Mouse (Mus musculus): ENCODE data around the gene Gdf5. TPM values are rescaled to one million over a fixed set of nuclear protein-coding genes. Genes with fewer than 3 reads are reported as not detected.

The Gdf5 gene
- polyA plus RNA-seq, 1 experiment from 2014 or later = 2.4 TPM

Other genes starting within 250 kb of the Gdf5 start
- 35.1 and 38.6 TPM in 2 replicates for gene Edem2, start 215.9 kb downstream of the Gdf5 start, polyA plus RNA-seq (2015; fragmentation: Nextera tagmentation; extraction: Ambion mirVana)
- gene Gm17581, start 209.5 kb downstream of the Gdf5 start, polyA plus RNA-seq (2015; fragmentation: Nextera tagmentation; extraction: Ambion mirVana) = not detected in 2 replicates
- gene Procr, start 194.2 kb downstream of the Gdf5 start, polyA plus RNA-seq (2015; fragmentation: Nextera tagmentation; extraction: Ambion mirVana) = 1.6 and 2.0 TPM in 2 replicates
- 5.1 and 5.8 TPM in 2 replicates for gene Mmp24, start 170.0 kb downstream of the Gdf5 start, polyA plus RNA-seq (2015; fragmentation: Nextera tagmentation; extraction: Ambion mirVana)
- gene BC029722, start 125.9 kb downstream of the Gdf5 start, polyA plus RNA-seq (2015; fragmentation: Nextera tagmentation; extraction: Ambion mirVana) = 19.4 and 20.3 TPM in 2 replicates
- gene Eif6, start 118.4 kb downstream of the Gdf5 start, polyA plus RNA-seq (2015; fragmentation: Nextera tagmentation; extraction: Ambion mirVana) = 164 and 171 TPM in 2 replicates
- 0.35 and 0.54 TPM in 2 replicates for gene Fam83c, start 110.5 kb downstream of the Gdf5 start, polyA plus RNA-seq (2015; fragmentation: Nextera tagmentation; extraction: Ambion mirVana)
- 69.9 and 73.5 TPM in 2 replicates for gene Uqcc1, start 15.1 kb downstream of the Gdf5 start, polyA plus RNA-seq (2015; fragmentation: Nextera tagmentation; extraction: Ambion mirVana)
- gene Gm15557, start 4.6 kb downstream of the Gdf5 start, polyA plus RNA-seq (2015; fragmentation: Nextera tagmentation; extraction: Ambion mirVana) = not detected in 2 replicates
- 23.1 and 25.4 TPM in 2 replicates for gene Cep250, start 11.1 kb upstream of the Gdf5 start, polyA plus RNA-seq (2015; fragmentation: Nextera tagmentation; extraction: Ambion mirVana)
- 1.3 TPM in 2 replicates for gene 6430550D23Rik, start 62.6 kb upstream of the Gdf5 start, polyA plus RNA-seq (2015; fragmentation: Nextera tagmentation; extraction: Ambion mirVana)
- gene Ergic3, start 62.7 kb upstream of the Gdf5 start, polyA plus RNA-seq (2015; fragmentation: Nextera tagmentation; extraction: Ambion mirVana) = 264 and 293 TPM in 2 replicates
- not detected in 2 replicates for gene Fer1l4, start 107.6 kb upstream of the Gdf5 start, polyA plus RNA-seq (2015; fragmentation: Nextera tagmentation; extraction: Ambion mirVana)
- gene Spag4, start 119.8 kb upstream of the Gdf5 start, polyA plus RNA-seq (2015; fragmentation: Nextera tagmentation; extraction: Ambion mirVana) = 5.2 and 7.0 TPM in 2 replicates
- 42.6 and 44.9 TPM in 2 replicates for gene Cpne1, start 166.6 kb upstream of the Gdf5 start, polyA plus RNA-seq (2015; fragmentation: Nextera tagmentation; extraction: Ambion mirVana)
- gene Rbm12, start 166.6 kb upstream of the Gdf5 start, polyA plus RNA-seq (2015; fragmentation: Nextera tagmentation; extraction: Ambion mirVana) = 30.0 and 39.0 TPM in 2 replicates
- 20.7 and 21.2 TPM in 2 replicates for gene Gm28036, start 181.7 kb upstream of the Gdf5 start, polyA plus RNA-seq (2015; fragmentation: Nextera tagmentation; extraction: Ambion mirVana)
- 389 and 451 TPM in 2 replicates for gene Romo1, start 198.7 kb upstream of the Gdf5 start, polyA plus RNA-seq (2015; fragmentation: Nextera tagmentation; extraction: Ambion mirVana)
- gene Nfs1, start 198.8 kb upstream of the Gdf5 start, polyA plus RNA-seq (2015; fragmentation: Nextera tagmentation; extraction: Ambion mirVana) = 36.7 and 38.8 TPM in 2 replicates
- gene Rbm39, start 234.9 kb upstream of the Gdf5 start, polyA plus RNA-seq (2015; fragmentation: Nextera tagmentation; extraction: Ambion mirVana) = 686 and 711 TPM in 2 replicates